Mouse (Mus musculus) liver, adult 2 months (tissue): ENCODE measurements at regions not wholly inside any gene's neighbourhood (a gene's known extent, or its start where the extent isn't known, plus 50 kb on each side); places are given as distances from the start of the nearest gene placed in this dataset.
A peak's percentile ranks its signal among the peaks of the same experiment; 100 is the strongest.

Experiments
- DNase-seq: peaks from one replicate; pipeline ENCODE4 v3.0.0-alpha.2; 2011; ENCODE audit warnings: low read depth, low spot score; ENCODE audit errors: extremely low read depth
- H3K27ac ChIP-seq: fragments of 200-500 bp; replicated peaks from 2 replicates; pipeline ENCODE4 v1.5.1; 2012; ENCODE audit warnings: low read depth, mild to moderate bottlenecking, control low read depth, inconsistent platforms, low read length; ENCODE audit not compliant: insufficient read depth
- H3K27me3 ChIP-seq: fragments of 200-500 bp; 2 replicates; pipeline ENCODE4 v1.6.1; 2012; ENCODE audit warnings: mild to moderate bottlenecking, moderate library complexity, low read length, inconsistent platforms; ENCODE audit not compliant: control insufficient read depth, insufficient read depth
- H3K36me3 ChIP-seq: fragments of 200-500 bp; 2 replicates; pipeline ENCODE4 v1.6.1; 2012; ENCODE audit warnings: low read length, inconsistent platforms; ENCODE audit not compliant: control insufficient read depth, insufficient read depth
- H3K4me1 ChIP-seq: fragments of 200-500 bp; 2 replicates; pipeline ENCODE4 v1.6.1; 2011; ENCODE audit warnings: low read length; ENCODE audit not compliant: control insufficient read depth, insufficient read depth
- H3K4me3 ChIP-seq: fragments of 200-500 bp; 2 replicates; pipeline ENCODE4 v1.5.1; 2011; ENCODE audit warnings: low read depth, mild to moderate bottlenecking, control low read depth, low read length, moderate library complexity; ENCODE audit not compliant: insufficient read depth
- H3K79me2 ChIP-seq: fragments of 200-500 bp; 2 replicates; pipeline ENCODE4 v1.6.1; 2012; ENCODE audit warnings: inconsistent platforms, mild to moderate bottlenecking, low read length, moderate library complexity; ENCODE audit not compliant: control insufficient read depth, insufficient read depth
- H3K9ac ChIP-seq: fragments of 200-500 bp; 2 replicates; pipeline ENCODE4 v1.6.1; 2012; ENCODE audit warnings: low read depth, mild to moderate bottlenecking, control low read depth, inconsistent platforms, low read length
- CTCF ChIP-seq: fragments of 200-500 bp; IDR thresholded peaks from 2 replicates; pipeline ENCODE4 v1.5.1; 2011; ENCODE audit warnings: low read depth, low read length, control low read depth
- POLR2A ChIP-seq: fragments of 200-500 bp; IDR thresholded peaks from 2 replicates; pipeline ENCODE4 v1.6.1; 2011; ENCODE audit warnings: low read length, control low read depth; ENCODE audit not compliant: insufficient read depth; ENCODE audit errors: extremely low read depth
- WGBS: fragments of 180-500 bp; shearing (Covaris S2); methylation state at CpG from one replicate; pipeline ENCODE4 v1.1.7; 2018; 5-methylcytosine and 5-hydroxymethylcytosine counted together

GRCm38 (mm10) chr17:79960688-79961087, 64.8 kb upstream of the Atl2 start:
- Histone ChIP-seq H3K27me3 (no peaks in the 10 kb centered on the region), H3K79me2 (no peaks in the 10 kb centered on the region), H3K27ac (no peak overlapping the region), H3K4me1 (no peaks in the 10 kb centered on the region), H3K4me3 (no peak overlapping the region), H3K9ac (no peak overlapping the region), H3K36me3 (no peaks in the 10 kb centered on the region)
- TF ChIP-seq CTCF: no peak
- no peak for TF ChIP-seq POLR2A
- 70% methylated on average over 3 of the region's 3 CpGs for whole genome bisulfite sequencing
- DNase-seq: no peak

- DNase-seq: no peak
- Histone ChIP-seq H3K79me2 (no peaks in the 10 kb centered on the region), H3K4me3 (no peak overlapping the region), H3K4me1 (no peaks in the 10 kb centered on the region), H3K27me3 (no peaks in the 10 kb centered on the region), H3K9ac (no peak overlapping the region), H3K27ac (no peak overlapping the region), H3K36me3 (no peaks in the 10 kb centered on the region)
- TF ChIP-seq CTCF (no peak), POLR2A (no peak)
- 46% methylated on average over 1 of the region's 1 CpGs for WGBS
These were observed 59.3 kb upstream of the Atl2 start for GRCm38 (mm10) chr17:79955267-79955666.

GRCm38 (mm10) chr17:79954624-79955244, 58.8 kb upstream of the Atl2 start:
- peak; percentile 11 for DNase-seq
- 80% methylated on average over 6 of the region's 6 CpGs for WGBS

GRCm38 (mm10) chr17:79948591-79949475, 52.9 kb upstream of the Atl2 start:
- Histone ChIP-seq H3K4me1 (no peaks in the 10 kb centered on the region), H3K36me3 (no peaks in the 10 kb centered on the region), H3K9ac (no peak overlapping the region), H3K27me3 (no peaks in the 10 kb centered on the region), H3K79me2 (no peaks in the 10 kb centered on the region), H3K4me3 (no peak overlapping the region), H3K27ac (no peak overlapping the region)
- 84% methylated on average over 11 of the region's 11 CpGs for WGBS
- TF ChIP-seq CTCF: no peak
- no peak for TF ChIP-seq POLR2A
- DNase-seq: no peak

More at GRCm38 (mm10) chr17:79954624-79955244, 58.8 kb upstream of the Atl2 start:
- H3K9ac ChIP-seq: no peak overlapping the region
- TF ChIP-seq CTCF (no peak), POLR2A (no peak)
- no peaks in the 10 kb centered on the region for H3K36me3 ChIP-seq
- no peak overlapping the region for H3K4me3 ChIP-seq
- no peaks in the 10 kb centered on the region for H3K27me3 ChIP-seq
- no peaks in the 10 kb centered on the region for H3K4me1 ChIP-seq
- H3K79me2 ChIP-seq: no peaks in the 10 kb centered on the region
- no peak overlapping the region for H3K27ac ChIP-seq
